Mouse (Mus musculus): ENCODE data around the gene Pam.
A peak's percentile ranks its signal among the peaks of the same experiment; 100 is the strongest.

Pam gene

GRCm38 (mm10) chr1:98080431-98080830 lies 15.0 kb downstream of the Pam start:
- DNase-seq (ENCODE audit: low read depth, low spot score): no peak

- DNase-seq (ENCODE audit: low read depth, low spot score): no peak
These were observed 15.8 kb downstream of the Pam start for GRCm38 (mm10) chr1:98079640-98080039.

- DNase-seq (ENCODE audit: low read depth, low spot score): no peak
These were observed 16.7 kb downstream of the Pam start for GRCm38 (mm10) chr1:98078735-98079134.

DNA sequence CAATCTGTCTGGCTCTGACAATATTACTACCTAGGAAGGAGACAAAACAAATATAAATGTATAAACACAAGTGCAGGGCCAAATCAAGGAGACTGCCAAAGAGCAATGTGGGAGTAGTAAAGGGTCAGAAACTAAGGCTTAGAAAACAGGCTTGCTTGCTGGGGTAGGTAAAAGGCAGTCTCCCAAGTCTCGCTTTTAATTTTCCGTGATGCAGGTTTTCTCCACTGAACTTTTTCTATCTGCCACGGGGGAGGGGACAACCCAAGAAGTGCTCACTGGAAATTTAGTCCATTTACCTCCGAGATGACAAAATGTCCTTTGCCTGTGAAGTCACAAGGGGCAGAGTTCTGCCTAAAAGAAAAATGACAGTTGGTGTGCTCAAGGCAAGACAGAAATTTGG lies 21.6 kb downstream of the Pam start:
- no peak for DNase-seq (ENCODE audit: low read depth, low spot score)

DNA sequence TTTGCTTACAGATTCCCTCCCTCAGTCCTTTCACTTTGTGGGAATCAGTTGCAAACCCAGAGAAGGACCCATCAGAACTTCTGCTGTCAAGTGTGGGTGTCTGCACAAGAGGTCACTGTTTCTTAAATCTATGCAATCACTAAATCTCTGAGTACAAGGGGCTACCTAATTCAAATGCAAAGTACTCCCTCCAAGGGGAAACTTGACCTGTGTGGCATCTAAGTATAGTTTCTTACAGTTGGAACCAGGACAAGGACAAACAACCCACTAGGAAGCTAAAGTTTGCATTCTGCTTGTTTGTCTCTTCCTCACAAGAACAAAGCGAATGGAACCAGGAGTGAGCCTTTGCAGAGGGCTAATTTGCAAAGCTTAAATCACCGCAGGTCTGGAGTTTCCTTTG lies 22.3 kb downstream of the Pam start:
- DNase-seq (ENCODE audit: low read depth, low spot score): no peak

GRCm38 (mm10) chr1:98072045-98072444 lies 23.4 kb downstream of the Pam start:
- DNase-seq (ENCODE audit: low read depth, low spot score): peak; percentile 49

DNA sequence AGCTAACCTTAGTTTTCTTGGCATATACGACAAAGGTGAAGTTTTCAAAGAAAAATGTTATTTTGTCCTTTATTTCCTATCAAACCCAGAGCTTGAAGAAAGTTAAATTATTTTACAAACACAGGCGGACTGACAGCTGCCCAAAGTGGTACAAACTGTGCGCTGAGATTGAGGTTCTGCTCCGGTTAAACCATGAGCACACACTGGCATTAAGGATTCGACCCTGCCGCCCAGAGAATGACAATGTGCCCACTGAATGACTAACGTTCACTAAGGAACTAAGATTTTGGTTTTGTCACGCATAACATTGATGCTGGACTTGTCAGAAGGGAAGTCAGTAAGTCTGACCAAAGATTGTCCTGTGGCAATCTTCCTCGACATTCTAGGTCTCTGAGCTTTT lies 24.0 kb downstream of the Pam start:
- DNase-seq (ENCODE audit: low read depth, low spot score): no peak

DNA sequence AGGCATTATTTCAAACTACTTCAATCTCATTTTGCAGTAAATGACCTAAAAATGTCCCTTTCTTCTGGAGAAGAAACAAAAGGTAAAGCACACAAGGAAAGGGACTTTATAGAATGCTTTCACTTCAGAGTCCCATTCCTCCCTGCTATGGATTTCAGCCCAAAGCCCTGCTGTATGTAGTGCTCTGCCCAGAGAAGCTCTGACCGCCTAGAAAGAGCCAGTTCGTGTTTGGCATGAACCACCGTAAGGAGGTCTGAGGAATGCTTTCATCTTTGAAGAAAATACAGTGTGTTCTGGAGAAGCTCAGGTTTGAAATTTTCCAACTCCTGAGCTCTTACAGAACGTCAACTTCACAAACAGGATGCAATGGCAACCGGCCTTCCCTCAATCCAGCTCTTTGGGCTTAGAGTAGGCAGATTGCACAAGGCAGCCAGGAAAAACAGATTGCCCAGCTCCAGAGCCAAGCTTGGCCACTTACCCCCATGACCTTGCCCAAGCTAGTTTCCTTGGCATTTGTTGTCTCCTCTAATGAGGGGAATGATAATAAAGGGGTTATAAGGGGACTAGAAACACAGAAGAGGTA lies 24.6 kb downstream of the Pam start:
- DNase-seq (ENCODE audit: low read depth, low spot score): no peak

DNA sequence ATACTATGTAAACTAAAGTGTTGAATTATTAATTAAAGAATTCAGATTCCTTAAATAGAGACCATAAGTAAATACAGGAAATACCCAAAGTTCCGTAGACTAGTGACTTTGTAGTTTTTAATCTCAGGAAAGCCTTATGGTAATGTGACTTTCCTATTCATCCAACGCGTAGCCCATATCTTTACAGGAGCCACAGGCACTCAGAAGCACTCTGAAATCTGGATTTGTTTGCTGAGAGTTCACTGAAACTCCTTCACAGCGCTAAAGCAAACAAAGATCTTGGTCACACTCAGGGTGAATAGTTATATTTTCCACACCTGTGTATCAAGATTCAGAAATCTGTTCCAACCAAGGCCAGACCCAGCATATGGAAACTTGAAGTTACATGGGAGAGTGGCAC lies 27.3 kb downstream of the Pam start:
- DNase-seq (ENCODE audit: low read depth, low spot score): no peak

DNA sequence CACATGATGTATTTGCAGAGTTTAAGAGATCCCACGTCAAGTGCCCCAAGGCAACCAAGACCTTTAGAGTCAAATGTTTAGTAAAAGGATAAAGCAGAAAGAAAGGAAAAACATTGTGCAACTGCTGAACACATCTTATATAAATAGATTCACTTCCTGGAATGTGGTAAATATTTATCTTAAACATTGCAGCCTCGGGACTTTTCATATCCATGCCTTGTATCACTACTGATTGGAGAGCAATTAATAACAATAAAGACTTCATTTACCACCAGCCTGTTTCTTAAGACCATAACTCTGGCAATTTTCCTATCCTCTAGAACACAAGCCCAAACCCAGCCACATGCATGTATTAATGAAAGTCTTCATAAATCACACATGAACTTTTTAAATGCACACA lies 33.4 kb downstream of the Pam start:
- no peak for DNase-seq (ENCODE audit: low read depth, low spot score)

- DNase-seq (ENCODE audit: low read depth, low spot score): no peak
These were observed 36.0 kb downstream of the Pam start for GRCm38 (mm10) chr1:98059401-98059800.

GRCm38 (mm10) chr1:98056996-98057945 lies 38.2 kb downstream of the Pam start:
- DNase-seq (ENCODE audit: low read depth, low spot score): peak; percentile 25

DNA sequence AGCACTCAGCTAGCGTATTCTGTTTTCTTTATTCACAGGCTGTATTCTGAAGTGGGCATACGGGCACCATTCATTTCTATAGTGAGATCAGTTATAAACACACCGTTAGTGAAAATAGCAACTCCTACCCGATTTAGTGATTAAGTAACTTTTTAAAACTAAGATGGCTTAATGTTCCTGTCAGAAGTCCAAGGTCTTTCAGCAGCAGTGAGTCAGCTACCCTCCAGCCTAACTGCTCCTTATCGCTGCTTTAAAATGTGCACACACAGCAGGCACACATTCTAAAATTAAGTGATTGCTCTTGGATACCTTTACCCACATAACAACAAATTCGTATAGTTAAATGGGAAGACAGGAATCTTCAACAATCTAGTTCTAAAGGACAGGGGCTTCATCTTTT lies 39.2 kb downstream of the Pam start:
- no peak for DNase-seq (ENCODE audit: low read depth, low spot score)

DNA sequence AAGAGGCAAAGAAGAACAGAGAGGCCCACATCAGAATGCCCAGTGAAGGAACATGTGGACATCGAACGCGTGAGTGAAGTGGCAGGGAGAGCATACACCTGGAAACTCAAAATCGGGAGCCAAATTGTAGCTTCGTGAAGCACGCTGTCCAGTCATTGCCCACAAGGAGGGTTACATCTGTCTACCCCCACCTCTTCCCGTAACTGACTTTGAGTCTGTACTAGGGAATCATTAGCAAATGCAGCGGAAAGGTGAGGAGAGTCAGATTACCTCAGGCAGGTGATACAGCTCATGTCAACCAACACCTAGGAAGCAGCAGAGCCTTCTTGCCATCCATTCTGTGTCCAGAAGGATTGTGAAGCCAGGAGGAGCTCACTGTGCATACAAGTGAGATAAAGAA lies 39.9 kb downstream of the Pam start:
- no peak for DNase-seq (ENCODE audit: low read depth, low spot score)

DNA sequence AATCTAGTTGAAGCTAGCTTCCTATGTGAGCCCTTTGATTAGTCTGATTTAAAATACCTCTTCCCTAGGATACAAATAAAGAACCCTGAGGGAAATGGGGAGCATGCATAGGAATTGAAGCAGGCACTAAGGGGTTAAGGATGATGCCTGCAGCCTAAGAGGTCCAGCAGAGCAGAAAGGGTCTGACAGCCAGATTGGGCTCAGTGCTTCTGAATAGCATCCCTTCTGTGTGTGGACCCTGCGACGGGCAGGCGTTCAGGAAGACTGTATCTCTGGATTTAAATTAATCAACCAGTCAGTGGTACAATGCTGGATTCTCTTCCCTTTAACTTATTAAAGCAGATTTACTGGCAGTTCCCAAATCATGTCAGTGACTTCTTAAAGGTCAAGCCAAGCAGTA lies 41.5 kb downstream of the Pam start:
- DNase-seq (ENCODE audit: low read depth, low spot score): peak; percentile 25

- DNase-seq (ENCODE audit: low read depth, low spot score): no peak
These were observed 42.0 kb downstream of the Pam start for GRCm38 (mm10) chr1:98053447-98053846.

DNA sequence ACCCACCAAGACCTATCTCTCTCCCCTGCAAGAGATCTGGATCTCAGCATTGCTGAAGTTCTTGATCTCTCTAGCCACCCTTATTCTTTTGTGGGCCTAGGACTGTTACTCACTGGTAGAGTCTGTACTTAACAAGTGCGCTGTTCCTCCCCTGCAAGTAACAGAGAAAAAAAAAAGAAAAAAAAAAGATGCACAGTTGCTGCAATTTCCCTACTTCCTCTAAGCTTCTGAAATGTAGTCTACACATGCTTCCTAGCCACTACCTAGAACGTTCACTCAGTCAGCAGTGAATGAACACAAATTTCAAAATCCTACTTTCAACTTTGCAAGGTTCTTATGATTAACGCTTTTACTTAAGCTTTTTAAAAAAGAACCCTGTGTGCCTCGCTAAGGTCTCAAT lies 42.7 kb downstream of the Pam start:
- DNase-seq (ENCODE audit: low read depth, low spot score): no peak

DNA sequence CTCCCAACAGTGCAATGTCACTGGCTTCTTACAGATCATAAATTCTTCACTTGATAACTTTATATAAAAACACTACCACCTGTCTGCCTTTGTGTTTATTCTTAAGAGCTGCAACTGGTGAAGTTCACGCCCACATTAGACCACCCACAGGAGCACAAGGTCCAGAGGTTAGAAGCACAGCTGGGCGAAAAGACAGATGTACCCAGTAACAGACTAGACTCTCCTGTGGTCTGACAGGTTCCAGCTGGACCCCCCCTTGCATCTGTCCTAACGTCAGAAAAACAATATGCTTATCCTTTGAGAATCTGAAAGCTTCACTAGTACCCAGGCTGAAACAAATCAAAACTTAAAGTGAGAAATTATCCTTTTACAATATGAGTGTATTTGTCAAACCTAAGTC lies 44.4 kb downstream of the Pam start:
- DNase-seq (ENCODE audit: low read depth, low spot score): peak; percentile 56

- no peak for DNase-seq (ENCODE audit: low read depth, low spot score)
These were observed 45.7 kb downstream of the Pam start for GRCm38 (mm10) chr1:98049756-98050155.

DNA sequence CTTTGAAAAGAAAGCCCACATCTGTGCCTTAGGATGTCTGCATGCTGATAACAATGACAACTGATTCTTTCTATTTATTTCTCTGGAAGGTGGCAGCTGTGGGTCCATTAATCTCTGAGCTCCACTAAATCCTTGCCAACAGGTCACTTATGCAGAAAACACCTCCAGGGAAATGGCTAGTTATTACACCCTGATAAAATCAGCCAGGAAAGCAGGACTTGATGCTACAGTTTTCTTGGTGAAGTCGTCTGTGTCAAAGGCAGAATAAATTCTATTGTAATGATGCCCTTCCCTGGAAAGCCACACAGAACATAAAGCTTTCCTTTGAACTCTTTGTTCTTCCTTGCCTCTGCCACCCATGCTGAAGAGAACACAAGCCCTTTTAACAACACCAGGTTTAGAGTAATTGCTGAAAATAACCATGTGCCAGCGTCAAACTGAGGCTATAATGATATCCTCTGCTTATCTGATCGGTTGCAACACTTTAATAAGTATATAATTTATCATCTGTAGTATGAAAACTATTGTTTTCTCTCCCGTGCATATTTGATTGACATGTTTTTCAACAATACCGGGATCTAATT lies 47.1 kb downstream of the Pam start:
- DNase-seq (ENCODE audit: low read depth, low spot score): peak; percentile 43

DNA sequence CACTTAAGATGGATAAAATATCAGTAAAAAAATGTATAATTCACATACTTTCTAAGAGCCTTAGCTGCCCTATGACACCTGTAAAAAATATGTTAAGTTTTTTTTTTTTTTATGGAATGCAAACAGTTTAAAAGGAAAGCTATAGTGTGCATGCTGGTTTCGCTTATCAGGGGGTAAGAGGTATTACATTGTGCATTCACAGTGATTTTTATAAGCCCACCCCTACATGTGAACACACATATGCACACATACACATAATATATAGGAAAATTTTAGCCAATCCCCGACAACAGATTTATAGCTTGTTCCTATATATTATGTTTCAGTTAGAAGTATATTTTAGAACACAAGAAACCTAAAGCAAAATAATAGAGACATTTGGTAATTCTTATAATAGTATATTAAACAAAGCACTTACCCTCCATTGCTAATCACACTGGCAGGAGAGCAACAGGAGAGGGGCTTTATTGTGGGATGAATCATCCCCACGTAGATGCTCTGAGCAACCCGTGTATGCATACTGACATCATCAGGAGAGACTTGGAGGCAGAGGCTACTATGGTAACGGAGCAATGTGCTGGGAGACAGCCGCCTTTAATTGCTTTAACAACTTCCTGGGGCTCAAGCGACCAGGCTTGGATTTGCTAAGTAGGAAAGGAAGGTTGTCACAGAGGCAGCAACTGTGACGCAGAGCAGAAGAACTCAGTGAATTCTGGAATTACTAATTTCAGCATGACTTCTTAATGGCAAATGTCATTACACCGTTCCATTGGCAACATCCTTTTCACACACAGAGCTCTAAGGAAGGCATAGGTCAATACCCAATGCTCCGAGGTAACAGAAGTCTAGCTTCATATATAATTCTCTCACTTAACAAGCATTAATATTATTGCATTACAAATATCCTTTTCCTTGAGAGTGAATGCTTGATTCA lies 47.9 kb downstream of the Pam start:
- DNase-seq (ENCODE audit: low read depth, low spot score): peak; percentile 72

DNA sequence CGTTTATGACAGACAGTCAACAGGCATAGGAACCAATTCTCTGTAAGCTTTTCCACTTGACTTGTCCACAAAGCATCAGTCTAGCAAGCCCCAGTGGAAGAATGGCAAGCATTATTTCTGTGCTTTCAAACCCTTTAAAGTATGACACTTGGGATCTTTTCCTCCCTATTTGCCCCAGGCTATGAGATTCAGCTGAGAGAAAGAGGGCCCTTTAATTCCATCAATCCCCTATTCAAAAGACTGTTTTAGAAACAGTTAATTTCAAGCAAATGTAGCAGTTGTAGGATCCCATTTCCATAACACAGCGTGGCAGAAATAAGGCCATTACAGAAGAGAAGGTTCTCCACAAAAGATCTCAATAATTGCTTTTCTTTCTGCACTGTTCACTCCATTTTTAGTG lies 53.0 kb downstream of the Pam start:
- DNase-seq (ENCODE audit: low read depth, low spot score): no peak
